Comparison of ENCODE assay signal across 9 mouse cellular contexts in genomic region chr7:61939971-61940705, GRCm38 (mm10).
DNase-seq lines count a peak whose midpoint lies in the region; ATAC-seq and TF ChIP-seq lines count a peak whose summit lies in the region.
"Had no signal": no experiment of that assay in that cellular context is flagged by ENCODE, and none has a peak within 500 bp of the region (broad histone marks: within the 10 kb centered on the region; RNA-seq: fewer than 3 reads in every experiment).

No protein-coding gene starts in this region.

- no peak overlapping the region for H3ac ChIP-seq in myocyte (ENCODE audit: control insufficient read depth, insufficient read length)

- H3K4me3 ChIP-seq in myocyte = no peak overlapping the region
- H3K4me3 ChIP-seq: liver, embryonic 13.5 days had no signal

- H3K79me2 ChIP-seq in myocyte (ENCODE audit: control insufficient read depth, insufficient read depth) = no peaks in the 10 kb centered on the region

- H3K27me3 ChIP-seq in myocyte (ENCODE audit: control insufficient read depth, insufficient read depth, insufficient read length) = no peaks in the 10 kb centered on the region
- H3K27me3 ChIP-seq: liver, embryonic 13.5 days had no signal

- DNase-seq in adrenal gland, adult 8-10 months = peak; percentile 20
- DNase-seq in cerebellum, postnatal 25 days = peak; percentile 81 to 82
- DNase-seq in frontal cortex, postnatal 25 days (ENCODE audit: low spot score in 2 of 2) = peak; percentile 20 to 44
- peak; percentile 47 to 64 for DNase-seq in left cerebral cortex, adult 18-20 months (ENCODE audit: low spot score in 2 of 2)
- no peak for DNase-seq in heart, adult 9 months (ENCODE audit: low spot score in 2 of 2)
- no peak for DNase-seq in urinary bladder, postnatal 4 days (ENCODE audit: low spot score in 2 of 2)
- DNase-seq: liver, embryonic 13.5 days had no signal

- TF ChIP-seq POLR2A in myocyte (IDR thresholded peaks at IDR 0.05; ENCODE audit: insufficient read length, low read depth) = no peak

- peak overlapping the region; percentile 76 for H3K4me2 ChIP-seq in myocyte (ENCODE audit: low read depth)
- H3K4me2 ChIP-seq: liver, embryonic 13.5 days had no signal

- H3K36me3 ChIP-seq in myocyte (ENCODE audit: control insufficient read depth, insufficient read depth) = no peaks in the 10 kb centered on the region
- H3K36me3 ChIP-seq: liver, embryonic 13.5 days had no signal

- ATAC-seq in erythroblast, adult 5-6 weeks (replicated peaks; ENCODE audit: low FRiP score, poor library complexity, severe bottlenecking) = no peak

TF ChIP-seq in myocyte, 11 proteins besides CTCF, POLR2A, EP300 and RAD21:
- TF ChIP-seq REST (IDR thresholded peaks at IDR 0.05; ENCODE audit: insufficient read depth, insufficient read length) = no peak
- no peak for TF ChIP-seq CEBPB (IDR thresholded peaks at IDR 0.05; ENCODE audit: insufficient read depth, poor library complexity, severe bottlenecking)
- no peak for TF ChIP-seq TCF3 (IDR thresholded peaks at IDR 0.05; ENCODE audit: insufficient read length, low read depth)
- TF ChIP-seq TCF12 (IDR thresholded peaks at IDR 0.05; ENCODE audit: insufficient read depth, poor library complexity, severe bottlenecking) = no peak
- TF ChIP-seq MYOG (IDR thresholded peaks at IDR 0.05; ENCODE audit: control insufficient read depth in 1 of 3, insufficient read depth in 1 of 3, insufficient read length in 2 of 3, low read depth in 2 of 3) = no peak
- TF ChIP-seq E2F4 (IDR thresholded peaks at IDR 0.05; ENCODE audit: insufficient read depth) = no peak

Comparison
In these comparisons a context has a peak if more than half of its experiments do, and no peak if none do; other contexts are left out.
1. DNase-seq: peak in adrenal gland, adult 8-10 months (single experiment), cerebellum, postnatal 25 days (2 of 2), frontal cortex, postnatal 25 days (2 of 2) and left cerebral cortex, adult 18-20 months (2 of 2); none in heart, adult 9 months (0 of 2) and urinary bladder, postnatal 4 days (0 of 2).